Mouse (Mus musculus): Measurements from ENCODE around the gene Gulp1. TPM values are rescaled to one million over a fixed set of nuclear protein-coding genes. Genes with fewer than 3 reads are reported as not detected.

The Gulp1 gene
- total RNA-seq (2021) = 55.1 and 64.1 TPM in 2 replicates
- long read RNA-seq, transcript Gulp1-201 (11 exons, 3,138 nt) = major isoform, 5 of 11 reads
- long read RNA-seq, partial matches to known transcripts = 2 of 11 reads
- long read RNA-seq, other reads (novel, unspliced or antisense) = 4 of 11 reads

- peak; percentile 83 for DNase-seq
Observed at GRCm38 (mm10) chr1:44551461-44552370, at the start of gene Gulp1. Gene Gulp1 (plus strand): TSS chr1:44551511.

GRCm38 (mm10) chr1:44550261-44550660 lies 1.1 kb upstream of the Gulp1 start:
- DNase-seq = no peak

GRCm38 (mm10) chr1:44552371-44552841 lies 1.1 kb downstream of the Gulp1 start:
- DNase-seq = peak; percentile 48

- peak; percentile 25 for DNase-seq
Observed at GRCm38 (mm10) chr1:44553166-44553898, 2.0 kb downstream of the Gulp1 start.

- DNase-seq = no peak
Observed at GRCm38 (mm10) chr1:44567431-44567830, 16.1 kb downstream of the Gulp1 start.

GRCm38 (mm10) chr1:44568296-44568695 lies 17.0 kb downstream of the Gulp1 start:
- no peak for DNase-seq

GRCm38 (mm10) chr1:44576001-44576400 lies 24.7 kb downstream of the Gulp1 start:
- DNase-seq = no peak

- no peak for DNase-seq
Observed at GRCm38 (mm10) chr1:44576610-44577009, 25.3 kb downstream of the Gulp1 start.

GRCm38 (mm10) chr1:44580390-44580789 lies 29.1 kb downstream of the Gulp1 start:
- no peak for DNase-seq

GRCm38 (mm10) chr1:44584886-44585385 lies 33.6 kb downstream of the Gulp1 start:
- DNase-seq = peak; percentile 52

- no peak for DNase-seq
Observed at GRCm38 (mm10) chr1:44591742-44592141, 40.4 kb downstream of the Gulp1 start.

GRCm38 (mm10) chr1:44593109-44593508 lies 41.8 kb downstream of the Gulp1 start:
- no peak for DNase-seq

GRCm38 (mm10) chr1:44598312-44598711 lies 47.0 kb downstream of the Gulp1 start:
- no peak for DNase-seq

- DNase-seq = no peak
Observed at GRCm38 (mm10) chr1:44613294-44614041, 62.2 kb downstream of the Gulp1 start.

GRCm38 (mm10) chr1:44618751-44619150 lies 67.4 kb downstream of the Gulp1 start:
- DNase-seq = no peak

GRCm38 (mm10) chr1:44634481-44634880 lies 83.2 kb downstream of the Gulp1 start:
- no peak for DNase-seq

GRCm38 (mm10) chr1:44645678-44646276 lies 94.5 kb downstream of the Gulp1 start:
- no peak for DNase-seq

- DNase-seq = no peak
Observed at GRCm38 (mm10) chr1:44678974-44679373, 127.7 kb downstream of the Gulp1 start.

- no peak for DNase-seq
Observed at GRCm38 (mm10) chr1:44679415-44679814, 128.1 kb downstream of the Gulp1 start.

GRCm38 (mm10) chr1:44682556-44682955 lies 131.2 kb downstream of the Gulp1 start:
- DNase-seq = no peak

- DNase-seq = no peak
Observed at GRCm38 (mm10) chr1:44683723-44684122, 132.4 kb downstream of the Gulp1 start.

Measured in adrenal gland, postnatal 25 days (tissue).